Mouse (Mus musculus): Measurements from ENCODE around the gene Grk2. TPM values are rescaled to one million over a fixed set of nuclear protein-coding genes. Genes with fewer than 3 reads are reported as not detected.

The Grk2 gene
- polyA plus RNA-seq (2014; fragmentation: Nextera tagmentation; extraction: Ambion mirVana), result 29.2 and 30.4 TPM in 2 replicates

DNA sequence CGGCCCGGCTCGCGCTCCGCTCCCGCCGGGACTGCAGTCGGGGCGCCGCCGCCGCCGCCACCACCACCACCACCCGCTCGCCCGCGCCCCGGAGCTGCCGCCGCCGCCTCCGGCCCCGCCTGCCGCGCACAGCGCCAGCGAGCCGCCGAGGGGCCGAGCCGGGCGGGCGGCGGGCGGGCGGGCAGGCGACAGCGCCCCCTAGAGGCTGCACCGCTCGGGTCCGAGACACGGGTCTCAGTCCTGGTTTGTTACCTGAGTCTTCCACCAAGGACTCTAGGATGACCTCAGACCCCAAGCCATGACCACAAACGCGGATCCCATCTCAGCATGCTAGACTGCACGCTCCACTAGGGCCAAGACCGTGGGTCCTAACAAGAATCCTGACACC, at the start of gene Grk2:
Grk2 (minus strand) TSS at position 33 of the 388 bp plus-strand sequence.
- H3K27me3 ChIP-seq (ENCODE audit: control insufficient read depth, insufficient read depth, low read length), result no peaks in the 10 kb centered on the region
- ATAC-seq (ENCODE audit: low FRiP score), result peak; percentile 81
- peak within 1 kb of the TSS; percentile 98 for H3K9ac ChIP-seq
- DNase-seq (ENCODE audit: low spot score), result peak; percentile 83
- peaks cover 48% of the 10 kb centered on the region for H3K4me1 ChIP-seq (replicated peaks; ENCODE audit: control insufficient read depth, insufficient read depth, low read length)
- H3K27ac ChIP-seq, result peak within 1 kb of the TSS; percentile 88
- H3K4me3 ChIP-seq (replicated peaks; ENCODE audit: low read length), result peak within 1 kb of the TSS; percentile 96
- no peaks in the 10 kb centered on the region for H3K36me3 ChIP-seq (replicated peaks; ENCODE audit: control insufficient read depth, insufficient read depth)
- peak within 1 kb of the TSS; percentile 83 for H3K4me2 ChIP-seq (replicated peaks)
- no peaks in the 10 kb centered on the region for H3K9me3 ChIP-seq (ENCODE audit: control insufficient read depth, low read length)
- 0% methylated on average over 15 of the region's 46 CpGs for WGBS

GRCm38 (mm10) chr19:4349455-4349854, 43.4 kb upstream of the Grk2 start:
- DNase-seq (ENCODE audit: low spot score) (no peak), ATAC-seq (ENCODE audit: low FRiP score) (no peak)
- H3K27me3 ChIP-seq (ENCODE audit: control insufficient read depth, insufficient read depth, low read length), result no peaks in the 10 kb centered on the region
- peaks cover 81% of the 10 kb centered on the region for H3K36me3 ChIP-seq (replicated peaks; ENCODE audit: control insufficient read depth, insufficient read depth)
- H3K9me3 ChIP-seq (ENCODE audit: control insufficient read depth, low read length), result no peaks in the 10 kb centered on the region
- H3K9ac ChIP-seq, result no peak overlapping the region
- H3K4me1 ChIP-seq (replicated peaks; ENCODE audit: control insufficient read depth, insufficient read depth, low read length), result no peaks in the 10 kb centered on the region
- 88% methylated on average over 2 of the region's 2 CpGs for WGBS
- no peak overlapping the region for H3K4me2 ChIP-seq (replicated peaks)
- H3K27ac ChIP-seq, result no peak overlapping the region
- no peak overlapping the region for H3K4me3 ChIP-seq (replicated peaks; ENCODE audit: low read length)

DNA sequence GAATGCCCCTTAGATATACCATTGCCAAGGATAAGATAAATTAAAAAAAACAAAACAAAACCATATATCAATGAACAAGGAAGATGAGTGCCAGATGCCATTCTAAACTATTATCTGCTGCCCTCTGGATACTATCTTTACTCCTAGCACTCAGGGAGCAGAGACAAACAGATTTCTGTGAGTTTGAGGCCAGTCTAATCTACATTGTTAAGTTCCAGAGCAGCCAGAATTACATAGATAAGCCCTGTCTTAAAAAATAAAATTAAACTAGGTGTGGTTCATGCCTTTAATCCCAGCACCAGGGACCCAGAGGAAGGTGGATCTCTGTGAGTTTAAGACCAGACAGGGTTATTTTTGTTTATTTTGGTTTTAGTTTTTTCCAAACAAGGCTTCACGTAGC, 40.5 kb upstream of the Grk2 start:
- H3K4me1 ChIP-seq (replicated peaks; ENCODE audit: control insufficient read depth, insufficient read depth, low read length), result no peaks in the 10 kb centered on the region
- DNase-seq (ENCODE audit: low spot score), result no peak
- H3K4me3 ChIP-seq (replicated peaks; ENCODE audit: low read length), result no peak overlapping the region
- H3K36me3 ChIP-seq (replicated peaks; ENCODE audit: control insufficient read depth, insufficient read depth), result peaks cover 95% of the 10 kb centered on the region
- no peak overlapping the region for H3K9ac ChIP-seq
- 97% methylated on average over 1 of the region's 1 CpGs for WGBS
- H3K27ac ChIP-seq, result no peak overlapping the region
- H3K4me2 ChIP-seq (replicated peaks), result no peak overlapping the region
- no peaks in the 10 kb centered on the region for H3K9me3 ChIP-seq (ENCODE audit: control insufficient read depth, low read length)
- no peak for ATAC-seq (ENCODE audit: low FRiP score)
- H3K27me3 ChIP-seq (ENCODE audit: control insufficient read depth, insufficient read depth, low read length), result no peaks in the 10 kb centered on the region

DNA sequence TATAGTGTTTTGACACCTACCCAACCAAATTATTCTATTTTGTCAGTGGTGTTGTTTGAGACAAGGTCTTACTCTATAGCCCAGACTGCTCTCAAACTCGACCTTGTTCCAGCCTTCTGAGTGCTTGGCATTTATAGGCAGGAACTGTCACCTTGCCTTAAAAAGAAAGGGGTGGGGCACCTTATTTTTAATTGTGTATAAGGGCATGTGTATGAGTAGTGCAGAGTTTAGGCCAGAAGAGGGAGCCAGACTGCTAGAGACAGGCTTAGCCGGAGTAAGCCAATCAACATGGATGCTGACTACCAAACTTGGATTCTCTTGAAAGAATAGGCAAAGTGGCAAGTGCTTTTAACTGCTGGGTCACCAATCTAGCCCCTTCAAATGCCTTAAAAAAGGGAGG, 32.1 kb upstream of the Grk2 start:
- no peaks in the 10 kb centered on the region for H3K27me3 ChIP-seq (ENCODE audit: control insufficient read depth, insufficient read depth, low read length)
- peak; percentile 66 for DNase-seq (ENCODE audit: low spot score)
- ATAC-seq (ENCODE audit: low FRiP score), result no peak
- 48% methylated on average over 2 of the region's 2 CpGs for WGBS
- H3K36me3 ChIP-seq (replicated peaks; ENCODE audit: control insufficient read depth, insufficient read depth), result peaks cover 52% of the 10 kb centered on the region
- H3K9me3 ChIP-seq (ENCODE audit: control insufficient read depth, low read length), result no peaks in the 10 kb centered on the region
- peaks cover 10% of the 10 kb centered on the region; the same call in 1 of the 2 replicates for H3K4me1 ChIP-seq (replicated peaks; ENCODE audit: control insufficient read depth, insufficient read depth, low read length)
- H3K27ac ChIP-seq, result no peak overlapping the region
- no peak overlapping the region for H3K4me3 ChIP-seq (replicated peaks; ENCODE audit: low read length)
- no peak overlapping the region for H3K4me2 ChIP-seq (replicated peaks)
- no peak overlapping the region for H3K9ac ChIP-seq

- Histone ChIP-seq H3K36me3 (replicated peaks; ENCODE audit: control insufficient read depth, insufficient read depth) (peaks cover 32% of the 10 kb centered on the region), H3K4me1 (replicated peaks; ENCODE audit: control insufficient read depth, insufficient read depth, low read length) (peaks cover 25% of the 10 kb centered on the region; the same call in 1 of the 2 replicates), H3K4me2 (replicated peaks) (peak overlapping the region; percentile 74), H3K9ac (peak overlapping the region; percentile 61), H3K27ac (peak overlapping the region; percentile 87), H3K9me3 (ENCODE audit: control insufficient read depth, low read length) (no peaks in the 10 kb centered on the region), H3K27me3 (ENCODE audit: control insufficient read depth, insufficient read depth, low read length) (no peaks in the 10 kb centered on the region), H3K4me3 (replicated peaks; ENCODE audit: low read length) (peak overlapping the region; percentile 42)
- WGBS, result under 1% methylated on average over 16 of the region's 16 CpGs
- ATAC-seq (ENCODE audit: low FRiP score), result peak; percentile 99
- peak; percentile 87 for DNase-seq (ENCODE audit: low spot score)
Observed at GRCm38 (mm10) chr19:4333791-4334190, 27.8 kb upstream of the Grk2 start.

DNA sequence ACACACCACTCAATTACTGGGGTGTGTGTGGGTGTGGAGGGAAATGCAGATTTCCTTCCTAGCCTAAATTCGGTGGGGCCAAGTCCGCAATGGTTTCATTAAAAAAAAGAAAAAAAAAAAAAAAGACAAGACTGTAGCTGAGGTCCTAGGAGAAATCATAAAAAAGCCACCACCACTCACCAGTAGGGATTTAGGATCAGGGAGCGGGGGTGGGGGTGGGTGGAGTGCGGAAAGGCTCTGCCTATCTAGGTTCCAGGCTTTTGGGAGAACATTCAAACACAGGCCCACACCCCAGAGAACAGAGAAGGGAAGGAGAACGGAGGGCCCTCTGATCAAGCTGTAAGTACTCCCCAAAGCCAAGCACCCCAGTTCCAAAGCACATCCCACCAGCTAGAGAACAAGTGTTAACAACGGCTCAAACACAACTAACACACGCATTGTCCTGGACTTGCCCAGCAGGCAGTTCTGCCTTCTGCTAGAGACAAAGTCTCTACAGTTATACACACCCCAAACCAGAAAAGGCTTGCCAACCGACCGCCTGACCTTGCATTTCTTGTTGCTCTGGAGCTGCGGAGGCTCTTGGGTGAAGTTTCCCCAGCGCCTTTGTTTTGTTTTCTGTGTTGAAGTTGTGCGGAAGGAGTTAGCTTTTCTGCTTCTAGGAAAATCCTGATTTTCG, 27.2 kb upstream of the Grk2 start:
- ATAC-seq (ENCODE audit: low FRiP score) (no peak; the same call in 1 of the 2 replicates), DNase-seq (ENCODE audit: low spot score) (no peak)
- Histone ChIP-seq H3K27ac (peak overlapping the region; percentile 87), H3K4me2 (replicated peaks) (peak overlapping the region; percentile 74), H3K4me1 (replicated peaks; ENCODE audit: control insufficient read depth, insufficient read depth, low read length) (peaks cover 25% of the 10 kb centered on the region; the same call in 1 of the 2 replicates), H3K4me3 (replicated peaks; ENCODE audit: low read length) (peak overlapping the region; percentile 42), H3K36me3 (replicated peaks; ENCODE audit: control insufficient read depth, insufficient read depth) (peaks cover 37% of the 10 kb centered on the region), H3K9ac (peak overlapping the region; percentile 61), H3K9me3 (ENCODE audit: control insufficient read depth, low read length) (no peaks in the 10 kb centered on the region), H3K27me3 (ENCODE audit: control insufficient read depth, insufficient read depth, low read length) (no peaks in the 10 kb centered on the region)
- WGBS, result under 1% methylated on average over 13 of the region's 13 CpGs

DNA sequence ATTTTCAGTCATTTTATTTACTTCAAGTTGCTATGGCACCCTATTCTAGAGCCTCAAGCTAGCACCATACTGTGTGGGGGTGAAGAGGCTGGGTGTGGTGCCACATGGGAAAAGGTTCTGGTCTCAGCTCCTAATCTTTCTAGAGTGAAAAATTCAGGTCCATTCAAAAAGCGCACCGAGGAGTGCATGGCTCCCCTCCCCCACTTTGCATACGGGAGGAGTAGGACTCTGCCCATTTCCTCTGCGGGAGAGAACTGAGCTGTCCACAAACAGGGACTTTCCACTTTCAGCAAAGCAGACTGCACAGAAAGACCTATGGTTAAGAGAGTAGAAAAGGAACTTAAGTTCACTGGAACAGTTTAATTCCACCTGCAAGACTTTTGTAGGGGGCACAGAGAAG, 26.6 kb upstream of the Grk2 start:
- H3K27me3 ChIP-seq (ENCODE audit: control insufficient read depth, insufficient read depth, low read length), result no peaks in the 10 kb centered on the region
- 1% methylated on average over 4 of the region's 4 CpGs for WGBS
- H3K4me3 ChIP-seq (replicated peaks; ENCODE audit: low read length), result peak overlapping the region; percentile 42
- peak overlapping the region; percentile 61 for H3K9ac ChIP-seq
- no peaks in the 10 kb centered on the region for H3K9me3 ChIP-seq (ENCODE audit: control insufficient read depth, low read length)
- peaks cover 25% of the 10 kb centered on the region; the same call in 1 of the 2 replicates for H3K4me1 ChIP-seq (replicated peaks; ENCODE audit: control insufficient read depth, insufficient read depth, low read length)
- H3K36me3 ChIP-seq (replicated peaks; ENCODE audit: control insufficient read depth, insufficient read depth), result peaks cover 43% of the 10 kb centered on the region
- H3K27ac ChIP-seq, result peak overlapping the region; percentile 87
- ATAC-seq (ENCODE audit: low FRiP score), result no peak
- peak overlapping the region; percentile 74 for H3K4me2 ChIP-seq (replicated peaks)
- DNase-seq (ENCODE audit: low spot score), result peak; percentile 52

GRCm38 (mm10) chr19:4331273-4331672, 25.3 kb upstream of the Grk2 start:
- no peak overlapping the region for H3K27ac ChIP-seq
- peaks cover 57% of the 10 kb centered on the region for H3K36me3 ChIP-seq (replicated peaks; ENCODE audit: control insufficient read depth, insufficient read depth)
- no peak overlapping the region; the same call in 1 of the 2 replicates for H3K9ac ChIP-seq
- H3K27me3 ChIP-seq (ENCODE audit: control insufficient read depth, insufficient read depth, low read length), result no peaks in the 10 kb centered on the region
- ATAC-seq (ENCODE audit: low FRiP score) (no peak), DNase-seq (ENCODE audit: low spot score) (no peak)
- no peaks in the 10 kb centered on the region for H3K9me3 ChIP-seq (ENCODE audit: control insufficient read depth, low read length)
- H3K4me1 ChIP-seq (replicated peaks; ENCODE audit: control insufficient read depth, insufficient read depth, low read length), result peaks cover 25% of the 10 kb centered on the region; the same call in 1 of the 2 replicates
- no peak overlapping the region for H3K4me3 ChIP-seq (replicated peaks; ENCODE audit: low read length)
- H3K4me2 ChIP-seq (replicated peaks), result no peak overlapping the region
- 95% methylated on average over 3 of the region's 3 CpGs for WGBS

- 92% methylated on average over 2 of the region's 2 CpGs for WGBS
- Histone ChIP-seq H3K9ac (no peak overlapping the region), H3K36me3 (replicated peaks; ENCODE audit: control insufficient read depth, insufficient read depth) (peaks cover 64% of the 10 kb centered on the region), H3K4me1 (replicated peaks; ENCODE audit: control insufficient read depth, insufficient read depth, low read length) (peaks cover 25% of the 10 kb centered on the region; the same call in 1 of the 2 replicates), H3K4me2 (replicated peaks) (no peak overlapping the region), H3K9me3 (ENCODE audit: control insufficient read depth, low read length) (no peaks in the 10 kb centered on the region), H3K27ac (no peak overlapping the region), H3K27me3 (ENCODE audit: control insufficient read depth, insufficient read depth, low read length) (no peaks in the 10 kb centered on the region), H3K4me3 (replicated peaks; ENCODE audit: low read length) (no peak overlapping the region)
- DNase-seq (ENCODE audit: low spot score) (no peak), ATAC-seq (ENCODE audit: low FRiP score) (no peak)
Observed at GRCm38 (mm10) chr19:4330603-4331002, 24.6 kb upstream of the Grk2 start.

Data from hindbrain, embryonic 14.5 days (tissue).